Mouse (Mus musculus) monocyte, adult 5-6 weeks (primary cell): ENCODE data around the gene Snx9. TPM values are rescaled to one million over a fixed set of nuclear protein-coding genes. Genes with fewer than 3 reads are reported as not detected.

Experiments used
- ATAC-seq: fragments of 153-309, 156-312 bp; replicated peaks from 2 replicates; pipeline ENCODE4 v1.8.0; 2017; ENCODE audit warnings: mild to moderate bottlenecking; ENCODE audit not compliant: low TSS enrichment, insufficient number of reproducible peaks, severe bottlenecking, poor library complexity, low FRiP score
- total RNA-seq: library from RNA; stranded (forward); fragments of 200-1000, 200-491, 200-594 nt; gene quantifications from 3 replicates; pipeline ENCODE4 v1.2.3, GENCODE M21; 2017

The Snx9 gene
- total RNA-seq, 1 experiment from 2014 or later = 18.0 TPM

- ATAC-seq = peak; percentile 68
Observed at GRCm38 (mm10) chr17:5975099-5975977, 134.2 kb downstream of the Snx9 start.

DNA sequence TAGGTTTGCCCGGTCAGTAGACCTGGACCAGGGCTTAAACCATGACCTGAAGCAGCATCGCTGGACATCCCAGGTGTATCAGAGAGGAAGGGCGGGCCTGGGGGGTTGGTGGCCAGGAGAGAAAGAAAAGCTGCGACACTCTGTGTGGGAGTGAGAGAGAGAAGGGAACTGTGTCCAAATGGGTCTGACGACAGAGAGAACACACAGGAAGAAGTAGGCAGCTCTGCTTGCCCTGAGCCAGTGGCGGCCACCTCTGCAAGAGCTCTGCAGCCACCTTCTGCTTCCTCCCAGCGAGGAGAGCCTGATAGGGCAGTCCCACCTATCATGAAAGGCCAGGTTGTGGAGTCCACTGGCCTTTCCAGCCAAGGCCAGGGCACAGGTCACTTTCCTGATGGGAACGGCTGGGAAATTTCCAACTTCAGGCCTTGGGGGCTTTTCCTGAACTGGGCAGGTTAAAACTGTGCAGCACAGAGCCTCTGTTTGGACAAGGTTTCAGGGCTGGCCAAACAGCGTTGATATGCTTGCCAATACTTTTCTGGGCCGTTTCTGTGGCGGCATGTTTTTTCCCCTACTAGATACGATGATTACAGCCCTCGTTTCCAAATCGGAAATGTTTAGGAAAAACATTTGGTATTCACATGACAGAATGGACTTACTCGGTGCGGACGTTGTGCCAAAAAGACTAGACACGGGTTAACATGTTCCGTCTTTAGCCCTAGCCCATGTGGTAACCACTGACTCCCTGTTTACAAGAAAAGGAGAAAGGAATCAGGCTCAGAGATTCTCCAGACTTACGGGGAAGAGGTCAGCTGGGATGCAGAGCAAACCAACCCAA, 135.3 kb downstream of the Snx9 start:
- ATAC-seq = no peak

DNA sequence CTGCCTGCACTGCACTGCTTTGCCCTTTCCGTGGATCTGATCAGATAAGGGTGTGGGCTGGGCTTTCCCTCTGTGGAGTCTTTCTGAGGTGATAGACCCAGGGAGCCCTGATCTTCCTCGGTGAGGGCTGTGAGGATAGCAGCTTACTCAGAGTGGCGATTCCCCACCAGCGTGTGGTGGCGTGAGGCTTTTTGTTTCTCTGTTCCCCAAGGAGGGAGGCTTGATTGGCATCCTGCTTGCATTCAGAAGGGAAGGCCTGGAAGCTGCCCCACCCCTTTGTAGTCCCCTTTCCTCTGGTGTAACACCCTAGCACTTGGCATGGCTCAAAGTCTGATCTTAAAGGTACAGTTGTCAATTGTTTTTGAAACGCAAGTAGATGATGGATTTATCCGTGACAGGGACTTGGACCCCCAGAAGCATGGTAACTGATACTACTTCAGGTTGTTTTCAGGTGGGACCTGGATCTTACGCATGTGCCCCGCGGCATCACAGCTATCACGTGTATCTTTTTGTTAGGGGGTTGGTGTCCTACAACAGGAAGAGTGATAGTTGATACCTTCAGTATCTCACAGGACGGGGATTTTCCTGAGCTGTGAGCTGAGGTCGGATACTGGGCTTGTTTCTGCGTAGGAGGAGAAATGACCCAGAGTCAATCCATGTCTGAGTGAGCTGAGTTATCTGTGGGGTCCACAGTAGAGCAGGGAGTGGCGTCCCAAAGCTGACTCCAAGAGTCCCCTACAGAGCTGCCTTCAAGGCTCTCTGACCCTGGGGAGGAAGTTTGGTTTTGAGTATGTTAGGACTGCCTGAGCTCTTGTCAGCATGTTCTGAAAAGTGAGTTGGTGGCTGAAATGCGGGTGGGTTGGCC, 136.2 kb downstream of the Snx9 start:
- no peak for ATAC-seq

DNA sequence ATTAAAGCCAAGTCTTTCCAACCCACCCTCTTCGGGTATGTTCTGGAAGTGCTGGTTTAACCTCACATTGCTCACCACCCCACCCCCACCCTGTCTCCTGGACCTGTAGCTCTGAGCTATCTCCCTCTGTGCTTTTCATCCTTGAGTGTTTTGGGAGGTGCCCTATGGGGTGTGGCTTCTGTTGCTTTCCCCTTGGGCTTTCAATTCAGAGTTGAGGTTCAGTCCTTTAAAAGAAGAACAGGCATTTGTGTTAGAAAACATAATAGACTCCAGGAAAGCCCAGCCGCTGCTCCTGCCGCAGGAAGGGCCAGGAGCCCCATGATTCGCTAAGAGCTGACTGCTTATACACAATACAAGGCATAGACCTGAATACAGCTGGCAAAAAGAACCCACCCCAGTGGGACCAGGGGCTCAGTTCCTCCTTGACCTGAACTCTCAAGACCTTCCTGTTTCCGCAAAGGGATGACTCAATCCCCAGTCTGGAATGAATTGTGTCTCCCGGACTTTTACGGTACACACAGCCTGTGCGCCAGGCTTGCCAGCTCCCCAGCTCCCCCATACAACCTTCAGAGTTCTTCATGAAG, 136.9 kb downstream of the Snx9 start:
- ATAC-seq = no peak

DNA sequence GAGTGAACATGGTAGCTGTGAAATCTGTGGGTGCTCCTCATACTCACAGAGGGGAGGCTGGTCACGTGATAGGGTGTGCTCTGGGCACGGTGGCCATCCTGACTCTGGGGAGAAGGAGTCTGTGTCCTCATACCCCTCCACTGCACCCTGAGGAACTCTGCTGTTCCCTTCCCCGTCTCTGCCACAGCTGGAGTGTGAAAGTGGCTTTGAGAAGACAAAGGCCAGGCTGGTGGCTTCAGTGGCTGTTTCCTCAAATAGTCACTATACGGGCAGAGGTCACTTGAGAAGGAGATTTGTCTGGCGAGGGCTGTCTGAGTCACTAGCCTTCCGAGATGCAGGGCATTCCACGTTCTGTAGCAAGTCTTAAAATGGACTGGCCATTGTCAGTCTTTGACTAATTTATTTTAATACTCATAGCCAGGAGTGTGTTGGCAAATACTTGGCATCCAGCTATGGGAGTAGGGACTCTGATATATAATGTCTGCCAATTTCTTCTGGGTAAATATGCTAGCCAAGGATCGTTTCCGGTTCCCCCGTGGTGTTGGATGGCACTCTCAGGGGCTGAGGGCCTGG, 137.5 kb downstream of the Snx9 start:
- ATAC-seq = no peak

- ATAC-seq = no peak
Observed at GRCm38 (mm10) chr17:5980860-5981259, 139.7 kb downstream of the Snx9 start.

Other genes starting within 250 kb of the Snx9 start
- gene Synj2, start 100.0 kb downstream of the Snx9 start, total RNA-seq = 0.29 to 4.9 TPM (median 1.4 TPM) in 3 replicates
- 1.3 to 4.2 TPM (median 3.7 TPM) in 3 replicates for gene Serac1, start 238.4 kb downstream of the Snx9 start, total RNA-seq
- gene Gtf2h5, start 238.5 kb downstream of the Snx9 start, total RNA-seq = 33.3 to 71.9 TPM (median 54.4 TPM) in 3 replicates